Mouse (Mus musculus): ENCODE data around the gene Nxpe5. TPM values are rescaled to one million over a fixed set of nuclear protein-coding genes. Genes with fewer than 3 reads are reported as not detected.

Gene Nxpe5
- polyA plus RNA-seq, 1 experiment from 2014 or later = not detected

DNA sequence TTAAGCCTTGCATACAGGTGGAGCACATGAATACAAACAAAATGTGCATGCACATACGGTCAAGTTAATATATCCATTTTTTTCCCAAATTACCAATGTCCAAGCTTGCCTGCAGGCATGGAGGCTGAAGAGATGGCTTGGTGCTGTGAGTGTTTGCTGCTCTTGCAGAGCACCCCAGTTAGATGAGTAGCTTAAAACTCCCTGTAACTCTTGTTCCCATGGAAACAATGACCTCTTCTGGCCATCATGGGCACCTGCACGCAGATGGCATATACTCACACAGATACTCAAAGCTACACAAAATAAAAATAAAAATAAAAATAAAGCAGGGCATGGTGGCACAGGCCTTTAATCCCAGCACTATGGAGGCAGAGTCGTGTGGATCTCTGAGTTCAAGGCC is 27.4 kb downstream of the Nxpe5 start:
- Histone ChIP-seq H3K27me3 (replicated peaks) (no peaks in the 10 kb centered on the region), H3K4me2 (no peak overlapping the region), H3K36me3 (0 out of 2 replicates have a peak, but pooled peaks cover 3% of the 10 kb centered on the region), H3K4me3 (no peak overlapping the region), H3K9me3 (replicated peaks) (no peaks in the 10 kb centered on the region), H3K27ac (ENCODE audit: poor library complexity, severe bottlenecking) (no peak overlapping the region), H3K4me1 (replicated peaks) (peaks cover 14% of the 10 kb centered on the region), H3K9ac (no peak overlapping the region)
- ATAC-seq (ENCODE audit: insufficient number of reproducible peaks, low FRiP score) = no peak
- WGBS = 85% methylated on average over 3 of the region's 3 CpGs

DNA sequence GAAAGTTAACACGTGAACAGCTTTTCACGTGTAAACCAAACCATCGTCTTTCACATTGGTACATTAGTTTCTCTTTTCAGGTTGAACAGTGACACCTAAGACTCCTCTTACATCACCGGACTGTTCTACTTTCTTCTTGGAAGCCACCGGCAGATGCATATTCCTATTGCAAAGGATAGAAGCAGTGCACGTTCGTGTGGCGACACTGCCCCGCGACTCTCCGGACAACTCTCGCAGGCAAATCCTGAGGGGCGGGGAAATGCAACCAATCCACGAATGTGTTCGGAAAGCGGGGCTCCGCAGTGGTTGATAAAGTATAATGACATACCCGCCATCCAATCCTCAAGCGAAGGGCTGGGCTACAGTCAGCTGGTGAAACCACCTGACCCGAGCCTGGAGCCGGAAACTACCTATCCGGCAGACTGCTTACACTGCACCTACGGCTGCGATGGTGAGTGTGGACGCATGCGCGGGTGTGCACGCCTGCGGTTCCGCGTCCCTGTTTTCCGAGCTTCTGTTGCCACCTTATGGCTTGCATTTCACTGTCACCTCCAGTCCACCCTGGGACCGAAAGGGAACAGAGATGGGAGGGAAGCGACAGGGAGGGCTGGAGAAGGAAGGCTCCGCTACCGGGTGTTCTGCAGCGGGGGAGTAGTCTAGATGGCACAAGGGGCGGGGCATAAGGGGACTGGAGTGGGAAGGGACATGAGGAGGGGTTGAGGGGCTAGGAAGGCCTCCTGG is 29.8 kb downstream of the Nxpe5 start, which contains the start of gene Lamtor4:
Lamtor4 (plus strand) TSS at position 130 of the 741 bp plus-strand sequence.
- peak; percentile 100 for ATAC-seq (ENCODE audit: insufficient number of reproducible peaks, low FRiP score)
- Histone ChIP-seq H3K27ac (ENCODE audit: poor library complexity, severe bottlenecking) (peak within 1 kb of the TSS; percentile 86), H3K9me3 (replicated peaks) (no peaks in the 10 kb centered on the region), H3K36me3 (peaks cover 26% of the 10 kb centered on the region), H3K4me3 (peak within 1 kb of the TSS; percentile 84), H3K27me3 (replicated peaks) (no peaks in the 10 kb centered on the region), H3K9ac (peak within 1 kb of the TSS; percentile 83), H3K4me2 (peak within 1 kb of the TSS; percentile 90), H3K4me1 (replicated peaks) (peaks cover 37% of the 10 kb centered on the region)
- WGBS = under 1% methylated on average over 38 of the region's 38 CpGs

DNA sequence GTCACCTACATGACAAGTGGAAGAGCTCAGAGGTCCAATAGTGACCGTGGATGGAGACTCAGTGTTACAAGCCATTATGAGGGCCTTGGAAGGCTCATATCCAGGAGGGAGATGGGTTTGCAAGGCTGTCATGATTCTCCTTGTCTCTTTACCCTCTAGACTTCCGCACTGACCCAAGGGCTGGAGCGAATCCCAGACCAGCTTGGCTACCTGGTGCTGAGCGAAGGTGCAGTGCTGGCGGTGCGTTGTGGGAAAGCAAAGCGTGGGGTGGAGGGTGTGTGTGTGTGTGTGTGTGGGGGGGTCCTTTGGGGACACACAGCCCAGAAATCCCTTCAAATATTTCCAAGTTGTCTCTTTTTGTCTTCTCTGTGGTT is 30.4 kb downstream of the Nxpe5 start:
- peak overlapping the region; percentile 84 for H3K4me3 ChIP-seq
- 19% methylated on average over 7 of the region's 7 CpGs for WGBS
- H3K27ac ChIP-seq (ENCODE audit: poor library complexity, severe bottlenecking) = peak overlapping the region; percentile 86
- peaks cover 31% of the 10 kb centered on the region for H3K36me3 ChIP-seq
- H3K4me1 ChIP-seq (replicated peaks) = peaks cover 42% of the 10 kb centered on the region
- ATAC-seq (ENCODE audit: insufficient number of reproducible peaks, low FRiP score) = peak; percentile 3; the same call in 1 of the 2 replicates
- peak overlapping the region; percentile 90 for H3K4me2 ChIP-seq
- H3K9ac ChIP-seq = peak overlapping the region; percentile 83
- no peaks in the 10 kb centered on the region for H3K27me3 ChIP-seq (replicated peaks)
- H3K9me3 ChIP-seq (replicated peaks) = no peaks in the 10 kb centered on the region

DNA sequence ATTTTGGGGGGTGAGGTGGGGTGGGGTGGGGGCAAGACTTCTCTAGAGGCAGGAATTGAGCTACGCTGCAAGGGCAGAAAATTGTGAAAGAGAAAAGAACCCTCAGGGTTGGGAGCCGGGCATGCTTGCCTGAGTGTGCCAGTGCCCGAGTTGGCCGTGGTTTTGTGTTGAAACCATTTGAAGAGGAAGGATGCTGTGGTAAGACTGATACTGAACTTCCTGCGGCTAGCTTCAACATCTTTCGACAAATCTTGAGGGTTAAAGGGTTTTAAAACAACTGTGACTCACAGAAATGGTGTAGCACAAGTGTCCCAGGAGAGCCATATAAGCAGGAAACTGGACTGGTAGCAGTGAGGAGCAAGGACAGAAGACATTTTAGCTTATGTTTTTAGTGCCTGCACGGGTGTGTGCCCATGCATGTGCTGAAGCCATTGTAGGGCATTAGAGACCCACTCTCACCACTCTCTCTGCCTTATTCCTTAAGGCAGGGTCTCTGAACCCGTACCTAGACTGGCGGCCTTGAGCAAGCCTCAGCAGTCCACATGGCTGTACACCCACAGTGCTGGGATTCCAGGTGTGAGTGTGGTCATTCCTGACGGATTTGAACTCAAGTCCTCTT is 31.4 kb downstream of the Nxpe5 start:
- Histone ChIP-seq H3K4me3 (no peak overlapping the region), H3K27ac (ENCODE audit: poor library complexity, severe bottlenecking) (no peak overlapping the region)
- 85% methylated on average over 10 of the region's 10 CpGs for WGBS

DNA sequence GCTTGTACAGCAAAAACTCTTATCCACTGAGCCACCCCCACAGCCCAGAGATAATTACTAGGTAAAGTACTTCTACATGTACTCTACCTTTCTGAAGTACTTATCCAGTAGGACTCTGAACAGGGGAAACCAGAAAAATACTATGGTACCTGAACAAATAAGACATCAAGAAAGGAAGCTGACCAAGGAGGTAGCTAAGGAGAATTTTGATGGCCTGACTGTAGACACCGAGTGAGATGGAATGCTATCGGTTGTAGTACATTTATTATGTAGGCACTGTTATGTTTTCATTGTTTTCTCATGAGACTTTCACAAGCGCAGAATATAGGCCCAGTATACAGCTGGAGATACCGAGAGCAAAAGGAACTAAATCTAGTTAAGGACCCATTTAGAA is 31.9 kb downstream of the Nxpe5 start:
- WGBS = 93% methylated on average over 4 of the region's 4 CpGs
- no peak for ATAC-seq (ENCODE audit: insufficient number of reproducible peaks, low FRiP score)
- H3K9me3 ChIP-seq (replicated peaks) = no peaks in the 10 kb centered on the region
- no peak overlapping the region for H3K9ac ChIP-seq
- no peaks in the 10 kb centered on the region for H3K27me3 ChIP-seq (replicated peaks)
- H3K4me2 ChIP-seq = no peak overlapping the region
- H3K27ac ChIP-seq (ENCODE audit: poor library complexity, severe bottlenecking) = no peak overlapping the region
- peaks cover 57% of the 10 kb centered on the region for H3K4me1 ChIP-seq (replicated peaks)
- H3K4me3 ChIP-seq = no peak overlapping the region
- peaks cover 42% of the 10 kb centered on the region for H3K36me3 ChIP-seq

More for the DNA sequence above, 31.4 kb downstream of the Nxpe5 start:
- ATAC-seq (ENCODE audit: insufficient number of reproducible peaks, low FRiP score) = no peak
- H3K9ac ChIP-seq = no peak overlapping the region
- no peaks in the 10 kb centered on the region for H3K9me3 ChIP-seq (replicated peaks)
- peaks cover 52% of the 10 kb centered on the region for H3K4me1 ChIP-seq (replicated peaks)
- H3K4me2 ChIP-seq = 0 out of 2 replicates have a peak overlapping the region, but pooled peaks have one; percentile 90
- peaks cover 41% of the 10 kb centered on the region for H3K36me3 ChIP-seq
- no peaks in the 10 kb centered on the region for H3K27me3 ChIP-seq (replicated peaks)

DNA sequence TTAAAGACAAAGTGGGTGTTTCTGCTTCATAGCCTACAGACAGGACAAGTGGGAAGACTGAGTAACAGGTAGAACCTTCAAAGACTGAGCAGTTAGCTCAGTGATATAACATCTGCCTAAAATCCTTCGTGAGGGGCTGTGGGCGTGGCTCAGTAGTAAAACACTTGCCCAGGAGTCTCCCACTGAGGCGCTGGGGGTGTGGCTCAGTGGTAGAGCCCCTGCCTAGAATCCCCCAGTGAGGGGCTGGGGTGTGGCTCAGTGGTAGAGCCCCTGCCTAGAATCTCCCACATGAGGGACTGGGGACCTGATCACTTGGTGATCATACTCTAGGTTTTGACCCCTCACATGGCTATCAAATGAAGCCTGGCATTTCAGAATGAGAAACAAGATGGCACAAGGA is 32.4 kb downstream of the Nxpe5 start:
- no peak overlapping the region for H3K9ac ChIP-seq
- no peaks in the 10 kb centered on the region for H3K27me3 ChIP-seq (replicated peaks)
- no peak overlapping the region for H3K4me3 ChIP-seq
- 82% methylated on average over 3 of the region's 3 CpGs for WGBS
- no peak for ATAC-seq (ENCODE audit: insufficient number of reproducible peaks, low FRiP score)
- H3K27ac ChIP-seq (ENCODE audit: poor library complexity, severe bottlenecking) = no peak overlapping the region; the same call in 1 of the 2 replicates
- no peaks in the 10 kb centered on the region for H3K9me3 ChIP-seq (replicated peaks)
- peaks cover 62% of the 10 kb centered on the region for H3K4me1 ChIP-seq (replicated peaks)
- H3K4me2 ChIP-seq = no peak overlapping the region
- peaks cover 42% of the 10 kb centered on the region for H3K36me3 ChIP-seq

DNA sequence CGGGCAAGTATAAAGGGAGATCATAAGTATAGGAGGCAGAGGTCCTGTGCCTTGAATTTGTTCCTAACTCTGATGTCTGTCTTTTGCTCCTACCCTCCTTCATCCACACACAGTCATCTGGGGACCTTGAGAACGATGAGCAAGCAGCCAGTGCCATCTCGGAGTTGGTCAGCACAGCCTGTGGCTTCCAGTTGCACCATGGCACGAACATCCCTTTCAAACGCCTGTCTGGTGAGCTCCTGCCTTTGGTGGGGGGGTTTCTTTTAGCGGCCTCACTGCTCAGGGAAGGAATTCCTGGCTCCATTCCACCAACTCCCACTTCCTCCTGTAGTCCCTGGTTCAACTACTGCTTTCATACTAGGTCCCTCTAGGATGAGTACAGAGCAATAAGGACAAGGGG is 32.8 kb downstream of the Nxpe5 start:
- Histone ChIP-seq H3K4me2 (no peak overlapping the region), H3K4me3 (no peak overlapping the region), H3K9ac (no peak overlapping the region), H3K27me3 (replicated peaks) (no peaks in the 10 kb centered on the region), H3K36me3 (peaks cover 42% of the 10 kb centered on the region), H3K9me3 (replicated peaks) (no peaks in the 10 kb centered on the region), H3K4me1 (replicated peaks) (peaks cover 65% of the 10 kb centered on the region), H3K27ac (ENCODE audit: poor library complexity, severe bottlenecking) (peak overlapping the region; percentile 29)
- no peak for ATAC-seq (ENCODE audit: insufficient number of reproducible peaks, low FRiP score)
- 62% methylated on average over 6 of the region's 6 CpGs for WGBS

DNA sequence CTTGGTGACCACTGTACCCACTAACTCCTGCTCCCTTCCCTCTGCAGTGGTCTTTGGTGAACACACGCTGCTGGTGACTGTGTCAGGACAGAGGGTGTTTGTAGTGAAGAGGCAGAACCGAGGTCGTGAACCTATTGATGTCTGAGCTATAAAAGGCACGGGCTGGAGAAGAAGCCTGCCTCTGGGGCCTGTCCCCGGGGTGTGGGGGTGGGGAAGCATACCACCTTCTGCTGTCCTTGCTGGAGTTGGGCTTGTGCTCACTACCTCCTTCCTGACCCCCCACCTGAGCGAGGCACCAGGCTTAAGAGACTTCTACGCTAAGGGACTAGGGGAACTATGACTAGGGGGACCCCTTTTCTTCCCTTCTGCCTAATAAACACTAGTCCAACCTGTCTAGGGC is 33.3 kb downstream of the Nxpe5 start:
- no peak overlapping the region for H3K4me3 ChIP-seq
- peaks cover 65% of the 10 kb centered on the region for H3K4me1 ChIP-seq (replicated peaks)
- peaks cover 42% of the 10 kb centered on the region for H3K36me3 ChIP-seq
- H3K27me3 ChIP-seq (replicated peaks) = no peaks in the 10 kb centered on the region
- ATAC-seq (ENCODE audit: insufficient number of reproducible peaks, low FRiP score) = no peak
- H3K4me2 ChIP-seq = no peak overlapping the region
- peak overlapping the region; percentile 24; the same call in 1 of the 2 replicates for H3K9ac ChIP-seq
- peak overlapping the region; percentile 48; the same call in 1 of the 2 replicates for H3K27ac ChIP-seq (ENCODE audit: poor library complexity, severe bottlenecking)
- no peaks in the 10 kb centered on the region for H3K9me3 ChIP-seq (replicated peaks)
- WGBS = 37% methylated on average over 7 of the region's 7 CpGs

DNA sequence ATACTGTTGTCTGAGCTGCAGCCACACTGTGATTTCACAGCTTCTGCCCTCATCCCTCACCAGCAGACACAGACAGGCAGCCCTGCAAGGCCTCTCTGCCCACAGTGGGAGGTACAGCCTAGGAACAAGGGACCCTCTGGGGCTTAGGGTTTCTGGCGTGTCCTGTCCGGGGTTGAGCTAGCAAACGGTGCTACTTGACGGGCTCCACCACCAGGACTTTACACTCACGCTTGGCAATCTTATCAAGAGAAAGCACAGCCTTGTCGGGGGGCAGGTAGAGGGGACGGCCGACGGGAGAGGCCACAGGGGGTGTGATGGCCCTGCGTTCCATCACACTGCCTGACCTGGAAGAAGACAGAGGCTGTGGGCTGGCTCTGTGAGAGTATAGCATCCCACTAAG is 34.4 kb downstream of the Nxpe5 start:
- H3K4me1 ChIP-seq (replicated peaks) = peaks cover 68% of the 10 kb centered on the region

DNA sequence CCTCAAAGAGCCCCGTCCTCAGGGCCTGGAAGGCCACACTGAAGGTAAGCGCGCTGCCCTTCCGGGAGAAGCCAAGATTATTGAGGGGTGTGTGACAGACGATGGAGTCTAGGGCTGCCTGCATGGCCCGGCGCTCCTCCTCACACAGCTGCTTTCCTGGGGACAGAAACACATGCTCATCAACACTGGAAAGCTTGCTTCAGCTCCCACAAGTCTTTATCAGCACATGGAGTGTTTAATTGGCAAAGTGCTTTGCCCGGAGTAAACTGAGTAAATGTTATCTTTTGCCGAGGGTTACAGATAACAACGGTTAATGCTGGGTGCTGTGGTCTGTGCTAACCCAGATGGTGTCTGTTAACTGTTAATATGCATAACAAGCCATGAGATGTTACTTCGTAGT is 35.1 kb downstream of the Nxpe5 start:
- no peak overlapping the region for H3K27ac ChIP-seq (ENCODE audit: poor library complexity, severe bottlenecking)
- peak overlapping the region; percentile 39; the same call in 1 of the 2 replicates for H3K9ac ChIP-seq
- H3K27me3 ChIP-seq (replicated peaks) = no peaks in the 10 kb centered on the region
- no peak for ATAC-seq (ENCODE audit: insufficient number of reproducible peaks, low FRiP score)
- peaks cover 67% of the 10 kb centered on the region for H3K4me1 ChIP-seq (replicated peaks)
- no peaks in the 10 kb centered on the region for H3K9me3 ChIP-seq (replicated peaks)
- H3K4me2 ChIP-seq = no peak overlapping the region
- H3K36me3 ChIP-seq = peaks cover 44% of the 10 kb centered on the region
- H3K4me3 ChIP-seq = no peak overlapping the region
- WGBS = 48% methylated on average over 11 of the region's 11 CpGs

More for the DNA sequence above, 34.4 kb downstream of the Nxpe5 start:
- Histone ChIP-seq H3K27ac (ENCODE audit: poor library complexity, severe bottlenecking) (0 out of 2 replicates have a peak overlapping the region, but pooled peaks have one; percentile 24), H3K4me2 (0 out of 2 replicates have a peak overlapping the region, but pooled peaks have one; percentile 12), H3K9me3 (replicated peaks) (no peaks in the 10 kb centered on the region), H3K36me3 (peaks cover 42% of the 10 kb centered on the region), H3K9ac (peak overlapping the region; percentile 39; the same call in 1 of the 2 replicates), H3K4me3 (no peak overlapping the region), H3K27me3 (replicated peaks) (no peaks in the 10 kb centered on the region)
- no peak for ATAC-seq (ENCODE audit: insufficient number of reproducible peaks, low FRiP score)
- 39% methylated on average over 10 of the region's 10 CpGs for WGBS

DNA sequence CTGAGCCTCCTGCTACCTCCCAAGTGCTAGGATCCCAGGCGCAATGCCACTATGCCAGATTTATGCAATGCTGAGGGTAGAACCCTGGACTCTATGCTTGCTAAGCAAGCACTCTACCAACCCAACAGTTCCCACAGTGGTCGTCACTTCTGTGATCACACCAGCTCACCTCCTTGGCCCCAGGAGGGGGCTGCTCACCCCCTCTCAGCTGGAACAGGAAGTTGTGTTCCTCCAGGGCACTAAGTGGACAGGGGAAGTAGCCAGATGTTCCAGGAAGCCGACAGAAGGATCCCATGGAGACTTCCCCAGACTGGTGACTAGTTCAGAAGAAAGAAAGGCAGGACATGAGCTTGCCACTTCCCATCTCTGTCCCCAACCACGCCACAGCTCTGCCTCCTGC is 36.3 kb downstream of the Nxpe5 start:
- no peak overlapping the region for H3K4me2 ChIP-seq
- no peaks in the 10 kb centered on the region for H3K9me3 ChIP-seq (replicated peaks)
- peaks cover 53% of the 10 kb centered on the region for H3K36me3 ChIP-seq
- no peaks in the 10 kb centered on the region for H3K27me3 ChIP-seq (replicated peaks)
- peak overlapping the region; percentile 97 for H3K9ac ChIP-seq
- H3K4me3 ChIP-seq = no peak overlapping the region
- peaks cover 57% of the 10 kb centered on the region for H3K4me1 ChIP-seq (replicated peaks)
- no peak overlapping the region for H3K27ac ChIP-seq (ENCODE audit: poor library complexity, severe bottlenecking)
- 63% methylated on average over 4 of the region's 4 CpGs for WGBS
- no peak for ATAC-seq (ENCODE audit: insufficient number of reproducible peaks, low FRiP score)
